Mouse (Mus musculus) heart, postnatal 0 days (tissue): ENCODE results near the gene Cul4a. TPM values are rescaled to one million over a fixed set of nuclear protein-coding genes. Genes with fewer than 3 reads are reported as not detected.

ENCODE experiments used
- ATAC-seq: fragments of 200-750 bp; cut with Nextera tagmentation; 2 replicates; pipeline ENCODE4 v1.8.0; 2017; ENCODE audit warnings: low read depth, moderate number of reproducible peaks, moderate library complexity; ENCODE audit not compliant: insufficient read depth
- DNase-seq: peaks from one replicate; pipeline ENCODE4 v3.0.0-alpha.2; 2016; ENCODE audit warnings: low spot score
- H3K27ac ChIP-seq: fragments of 300-500 bp; sonication (generic); 2 replicates; pipeline ENCODE4 v1.5.1; 2014; ENCODE audit warnings: low read depth, mild to moderate bottlenecking
- H3K27me3 ChIP-seq: fragments of 300-500 bp; sonication (generic); 2 replicates; pipeline ENCODE4 v1.6.1; 2014; ENCODE audit warnings: low read length, mixed read lengths; ENCODE audit not compliant: control insufficient read depth, insufficient read depth
- H3K36me3 ChIP-seq: fragments of 300-500 bp; sonication (generic); replicated peaks from 2 replicates; pipeline ENCODE4 v1.6.1; 2014; ENCODE audit warnings: low read length, mixed read lengths; ENCODE audit not compliant: control insufficient read depth, insufficient read depth
- H3K4me1 ChIP-seq: fragments of 300-500 bp; sonication (generic); 2 replicates; pipeline ENCODE4 v1.6.1; 2014; ENCODE audit warnings: antibody characterized with exemption; ENCODE audit not compliant: control insufficient read depth, insufficient read depth
- H3K4me2 ChIP-seq: fragments of 300-500 bp; sonication (generic); 2 replicates; pipeline ENCODE4 v1.6.1; 2014; ENCODE audit warnings: low read depth, mild to moderate bottlenecking, low read length, moderate library complexity
- H3K4me3 ChIP-seq: fragments of 300-500 bp; sonication (generic); 2 replicates; pipeline ENCODE4 v1.5.1; 2014; ENCODE audit warnings: low read depth, low read length
- H3K9ac ChIP-seq: fragments of 300-500 bp; sonication (generic); replicated peaks from 2 replicates; pipeline ENCODE4 v1.6.1; 2014; ENCODE audit warnings: low read depth, low read length, mixed read lengths
- H3K9me3 ChIP-seq: fragments of 300-500 bp; sonication (generic); replicated peaks from 2 replicates; pipeline ENCODE4 v1.6.1; 2016; ENCODE audit warnings: low read length; ENCODE audit not compliant: control insufficient read depth
- CTCF ChIP-seq: IDR thresholded peaks from 2 replicates; pipeline ENCODE4 v1.5.1; 2016; ENCODE audit warnings: antibody characterized with exemption, control low read depth, low read depth
- EP300 ChIP-seq: IDR thresholded peaks from 2 replicates; pipeline ENCODE4 v1.6.1; 2016; ENCODE audit warnings: antibody characterized with exemption, low read depth
- WGBS: fragments of 180-500 bp; shearing (Covaris S2); extraction: QIAGEN DNeasy Blood & Tissue Kit; methylation state at CpG from one replicate; pipeline ENCODE4 v1.1.7; 2014; 5-methylcytosine and 5-hydroxymethylcytosine counted together
- polyA plus RNA-seq: library from polyadenylated mRNA; unstranded; fragments of >200 nt; fragmentation: Nextera tagmentation; extraction: Ambion mirVana; gene quantifications from 2 replicates; pipeline ENCODE4 v1.2.1, GENCODE M21; 2015
- total RNA-seq: library from RNA; depleted of rRNA; stranded (reverse); fragments of >200 nt; gene quantifications from 2 replicates; pipeline ENCODE4 v1.2.3, GENCODE M21; 2014; ENCODE audit warnings: low replicate concordance

The Cul4a gene
- total and polyA plus RNA-seq, 2 experiments from 2014 or later: 88.2 to 140 TPM

DNA sequence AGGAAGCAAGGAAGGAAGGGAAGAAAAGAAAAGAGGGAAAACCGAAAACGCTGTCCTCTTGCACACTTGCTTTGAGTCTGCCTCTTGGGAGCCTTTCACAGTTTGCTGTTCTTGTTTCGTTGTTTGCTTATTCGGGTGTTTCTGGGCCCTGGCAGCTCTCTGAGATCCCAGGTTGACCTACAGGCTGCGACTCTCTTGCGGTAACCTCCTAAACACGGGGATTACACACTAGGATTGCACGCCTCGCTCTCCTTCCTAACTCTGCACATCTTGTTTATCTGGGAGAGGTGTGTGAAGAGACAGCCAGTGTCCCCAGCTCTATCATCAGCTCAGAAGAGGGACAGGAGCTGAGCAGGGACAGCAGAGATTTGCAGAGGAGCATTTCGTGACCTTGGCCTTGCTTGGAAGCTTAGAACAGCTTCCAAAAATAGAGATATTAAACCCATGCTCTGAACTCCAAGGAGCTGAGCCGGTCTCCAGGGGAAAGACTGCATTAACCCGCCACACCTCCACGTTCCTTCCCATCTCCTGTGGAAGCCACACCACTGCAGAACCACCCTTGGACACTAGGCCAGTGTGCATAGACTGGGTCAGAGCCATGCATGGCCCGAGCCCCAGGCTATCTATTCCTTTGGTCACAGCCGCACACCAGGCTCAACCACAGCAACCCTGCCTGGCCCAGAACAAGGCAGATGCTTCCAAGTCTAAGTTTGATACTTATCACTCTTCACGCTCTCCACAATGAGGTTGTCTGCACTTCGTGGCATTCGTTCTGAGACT lies 75.7 kb downstream of the Cul4a start:
- Histone ChIP-seq H3K4me3 (no peak overlapping the region), H3K36me3 (peaks cover 10% of the 10 kb centered on the region), H3K27ac (peak overlapping the region; percentile 56), H3K4me2 (no peak overlapping the region), H3K27me3 (no peaks in the 10 kb centered on the region), H3K9me3 (no peaks in the 10 kb centered on the region), H3K9ac (0 out of 2 replicates have a peak overlapping the region, but pooled peaks have one; percentile 3), H3K4me1 (peaks cover 24% of the 10 kb centered on the region)
- peak; percentile 44; the same call in 1 of the 2 replicates for ATAC-seq
- peak; percentile 55 for DNase-seq
- TF ChIP-seq EP300: no peak
- TF ChIP-seq CTCF: no peak
- WGBS: 36% methylated on average over 18 of the region's 18 CpGs

DNA sequence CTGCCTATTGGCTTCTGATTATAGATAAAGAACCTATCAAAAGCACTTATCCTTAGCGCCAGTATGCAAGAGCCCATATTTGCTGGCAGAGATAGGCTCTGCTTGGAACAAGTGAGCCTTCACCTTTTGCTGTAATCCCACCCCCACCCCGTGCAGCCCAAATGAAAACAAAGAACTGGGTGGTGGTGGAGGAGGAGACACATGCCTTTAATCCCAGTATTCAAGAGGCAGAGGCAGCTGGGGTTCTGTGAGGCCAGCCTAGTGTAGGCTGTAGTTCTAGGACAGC lies 76.2 kb downstream of the Cul4a start:
- Histone ChIP-seq H3K36me3 (peaks cover 5% of the 10 kb centered on the region), H3K4me1 (peaks cover 24% of the 10 kb centered on the region), H3K9me3 (no peaks in the 10 kb centered on the region), H3K4me2 (no peak overlapping the region), H3K4me3 (no peak overlapping the region), H3K27ac (peak overlapping the region; percentile 56; the same call in 1 of the 2 replicates), H3K27me3 (no peaks in the 10 kb centered on the region), H3K9ac (no peak overlapping the region)
- no peak for DNase-seq
- WGBS: 20% methylated on average over 2 of the region's 2 CpGs
- ATAC-seq: no peak
- no peak for TF ChIP-seq CTCF

DNA sequence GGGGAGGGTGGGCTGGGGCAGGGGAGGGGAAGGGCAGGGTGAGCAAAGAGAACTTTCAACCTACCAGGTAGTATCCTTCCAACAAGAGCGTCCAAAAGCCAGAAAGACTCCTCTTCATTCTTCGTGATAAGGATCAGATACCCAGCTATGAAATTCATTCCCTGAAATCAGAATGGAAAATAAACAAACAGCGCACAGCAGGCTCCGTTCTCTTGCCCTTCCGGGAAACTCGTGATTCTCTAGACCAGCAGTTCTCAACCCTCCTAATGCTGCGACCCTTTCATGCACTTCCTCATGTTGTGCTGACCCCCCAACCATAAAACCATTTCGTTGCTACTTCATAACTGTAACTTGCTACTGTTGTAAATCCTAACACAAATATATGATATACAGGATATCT lies 81.4 kb downstream of the Cul4a start:
- H3K9ac ChIP-seq: no peak overlapping the region
- no peak overlapping the region for H3K27ac ChIP-seq
- ATAC-seq (no peak), DNase-seq (no peak)
- no peak for TF ChIP-seq EP300
- TF ChIP-seq CTCF: no peak
- H3K27me3 ChIP-seq: no peaks in the 10 kb centered on the region
- WGBS: 77% methylated on average over 8 of the region's 8 CpGs
- peaks cover 3% of the 10 kb centered on the region; the same call in 1 of the 2 replicates for H3K4me1 ChIP-seq
- H3K4me3 ChIP-seq: no peak overlapping the region
- H3K36me3 ChIP-seq: no peaks in the 10 kb centered on the region
- no peak overlapping the region for H3K4me2 ChIP-seq
- H3K9me3 ChIP-seq: no peaks in the 10 kb centered on the region

DNA sequence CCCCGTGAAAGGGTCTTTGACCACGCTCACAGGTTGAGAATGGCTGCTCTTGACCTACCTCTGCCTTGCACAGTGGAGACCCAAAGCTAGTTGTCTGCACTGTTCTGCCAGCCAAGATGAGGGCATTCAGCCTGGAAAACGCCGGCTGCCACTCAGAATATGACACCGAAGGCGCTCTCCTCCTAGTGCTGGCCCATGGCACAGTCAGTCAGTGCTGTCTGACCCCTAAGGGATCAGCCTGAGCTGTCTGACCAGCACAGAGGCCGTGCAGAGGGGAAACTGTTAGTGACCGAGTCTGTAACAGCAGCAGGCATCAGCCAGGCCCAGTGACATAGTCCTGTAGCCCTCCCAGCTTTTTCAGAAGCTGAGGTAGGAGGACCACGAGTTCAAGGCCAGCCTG lies 81.8 kb downstream of the Cul4a start:
- TF ChIP-seq CTCF (no peak), EP300 (no peak)
- no peaks in the 10 kb centered on the region for H3K27me3 ChIP-seq
- no peak overlapping the region for H3K4me2 ChIP-seq
- H3K36me3 ChIP-seq: no peaks in the 10 kb centered on the region
- H3K4me1 ChIP-seq: no peaks in the 10 kb centered on the region
- no peak overlapping the region for H3K9ac ChIP-seq
- no peak for DNase-seq
- H3K9me3 ChIP-seq: no peaks in the 10 kb centered on the region
- 75% methylated on average over 9 of the region's 9 CpGs for WGBS
- no peak overlapping the region for H3K27ac ChIP-seq
- no peak overlapping the region for H3K4me3 ChIP-seq
- ATAC-seq: no peak

DNA sequence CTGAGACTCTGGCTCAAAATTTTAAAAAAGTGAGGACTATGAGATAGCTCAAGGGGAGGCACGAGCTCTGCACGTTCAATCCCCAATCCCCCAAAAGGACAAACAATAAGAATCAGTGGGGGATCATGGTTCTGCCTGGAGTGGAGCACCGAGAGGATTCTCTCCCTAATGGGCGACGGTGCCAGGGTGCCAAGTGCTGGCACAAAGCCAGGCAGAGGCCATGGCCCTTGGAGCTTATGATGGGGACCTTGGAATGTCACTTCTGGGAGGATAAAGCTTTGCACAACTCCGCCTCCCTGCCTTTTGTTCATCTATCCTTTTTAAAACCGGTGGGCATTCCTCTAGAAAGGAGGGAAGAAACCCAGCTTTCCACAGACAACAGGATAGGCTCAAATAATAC lies 82.2 kb downstream of the Cul4a start:
- H3K9ac ChIP-seq: no peak overlapping the region
- no peaks in the 10 kb centered on the region for H3K4me1 ChIP-seq
- 71% methylated on average over 7 of the region's 7 CpGs for WGBS

DNA sequence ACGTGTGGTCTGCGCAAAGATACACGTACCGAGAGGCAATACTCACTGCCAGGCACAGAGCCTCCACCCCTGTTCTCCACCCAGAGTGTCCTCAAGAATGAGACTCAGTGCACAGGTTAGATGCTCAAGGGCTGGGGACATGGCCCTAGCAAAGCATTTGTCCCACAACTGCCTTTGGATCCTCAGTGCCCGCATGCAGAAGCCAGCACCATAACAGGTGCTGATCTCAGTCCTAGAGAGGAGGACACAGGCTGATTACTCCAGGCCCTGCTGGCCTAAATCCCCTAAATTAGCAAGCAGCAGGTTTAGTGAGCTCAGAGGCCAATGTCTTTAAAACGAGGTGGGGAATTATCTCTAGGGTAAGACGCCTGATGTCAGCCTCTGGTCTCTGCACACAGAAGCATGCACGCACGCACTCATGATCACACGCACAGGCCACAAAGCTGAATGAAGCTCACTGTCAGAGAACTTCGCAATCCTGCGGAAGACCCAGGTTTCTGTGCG lies 82.7 kb downstream of the Cul4a start:
- ATAC-seq (no peak), DNase-seq (no peak)
- H3K27me3 ChIP-seq: no peaks in the 10 kb centered on the region
- H3K36me3 ChIP-seq: no peaks in the 10 kb centered on the region
- H3K4me3 ChIP-seq: no peak overlapping the region
- no peak overlapping the region for H3K4me2 ChIP-seq
- H3K9me3 ChIP-seq: no peaks in the 10 kb centered on the region
- H3K4me1 ChIP-seq: no peaks in the 10 kb centered on the region
- TF ChIP-seq EP300 (no peak), CTCF (no peak)
- WGBS: 87% methylated on average over 13 of the region's 13 CpGs
- H3K27ac ChIP-seq: no peak overlapping the region
- H3K9ac ChIP-seq: no peak overlapping the region

More for the DNA sequence above, 82.2 kb downstream of the Cul4a start:
- Histone ChIP-seq H3K4me2 (no peak overlapping the region), H3K4me3 (no peak overlapping the region), H3K27ac (no peak overlapping the region), H3K9me3 (no peaks in the 10 kb centered on the region), H3K36me3 (no peaks in the 10 kb centered on the region), H3K27me3 (no peaks in the 10 kb centered on the region)
- ATAC-seq (no peak), DNase-seq (no peak)
- TF ChIP-seq EP300 (no peak), CTCF (no peak)
